Mouse (Mus musculus): Measurements from ENCODE around the gene Frzb.

DNA sequence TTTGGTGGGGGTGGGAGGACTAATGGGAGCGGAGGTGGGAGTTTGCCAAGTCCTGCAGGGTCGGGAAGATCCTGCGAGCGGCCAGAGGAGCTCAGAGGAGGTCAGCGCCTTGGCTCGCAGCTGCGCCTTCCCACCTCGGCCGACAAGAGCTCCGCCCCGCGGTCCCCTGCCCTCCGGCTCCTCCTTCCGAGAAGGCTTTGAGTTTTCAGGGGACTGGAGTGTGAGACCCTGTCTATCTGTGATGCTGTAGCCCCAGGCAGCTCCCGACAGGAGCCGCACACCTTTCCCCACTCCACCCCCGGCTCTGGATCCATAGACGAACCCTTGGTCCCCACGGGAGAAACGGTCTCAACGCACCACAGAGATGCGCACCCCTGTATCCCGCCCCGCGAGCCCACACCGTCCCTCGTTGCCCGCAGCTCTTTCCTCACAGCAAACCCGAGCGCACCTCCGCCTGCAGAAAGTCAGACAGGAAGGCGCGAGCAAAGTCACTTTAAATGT is at the start of gene Frzb:
- no peak for TF ChIP-seq POLR2A (IDR thresholded peaks at IDR 0.05; ENCODE audit: insufficient read depth, low read length)
- TF ChIP-seq CTCF (IDR thresholded peaks at IDR 0.05; ENCODE audit: low read depth, low read length), result no peak
